Mouse (Mus musculus) forebrain, embryonic 11.5 days (tissue): ENCODE data around the gene Olfr1016. TPM values are rescaled to one million over a fixed set of nuclear protein-coding genes. Genes with fewer than 3 reads are reported as not detected.

ENCODE experiments used
- ATAC-seq: fragments of 200-750 bp; cut with Nextera tagmentation; replicated peaks from 2 replicates; pipeline ENCODE4 v1.8.0; 2017; ENCODE audit warnings: moderate TSS enrichment; ENCODE audit not compliant: low FRiP score
- DNase-seq: peaks from one replicate; pipeline ENCODE4 v3.0.0-alpha.2; 2017; ENCODE audit warnings: low spot score
- H3K27ac ChIP-seq: fragments of 300-500 bp; sonication (generic); 2 replicates; pipeline ENCODE4 v1.5.1; 2014; ENCODE audit warnings: low read depth, low read length
- H3K27me3 ChIP-seq: fragments of 300-500 bp; sonication (generic); 2 replicates; pipeline ENCODE4 v1.6.1; 2014; ENCODE audit warnings: mild to moderate bottlenecking, low read length, mixed read lengths; ENCODE audit not compliant: control insufficient read depth, insufficient read depth
- H3K36me3 ChIP-seq: fragments of 300-500 bp; sonication (generic); 2 replicates; pipeline ENCODE4 v1.6.1; 2014; ENCODE audit warnings: mild to moderate bottlenecking, low read length, moderate library complexity, mixed read lengths; ENCODE audit not compliant: control insufficient read depth, insufficient read depth
- H3K4me1 ChIP-seq: fragments of 300-500 bp; sonication (generic); replicated peaks from 2 replicates; pipeline ENCODE4 v1.6.1; 2014; ENCODE audit warnings: low read length, mixed read lengths; ENCODE audit not compliant: control insufficient read depth, insufficient read depth
- H3K4me2 ChIP-seq: fragments of 300-500 bp; sonication (generic); 2 replicates; pipeline ENCODE4 v1.6.1; 2014; ENCODE audit warnings: low read depth, mild to moderate bottlenecking, low read length, moderate library complexity, mixed read lengths; ENCODE audit not compliant: severe bottlenecking
- H3K4me3 ChIP-seq: fragments of 300-500 bp; sonication (generic); 2 replicates; pipeline ENCODE4 v1.5.1; 2014; ENCODE audit warnings: low read depth, low read length
- H3K9ac ChIP-seq: fragments of 300-500 bp; sonication (generic); 2 replicates; pipeline ENCODE4 v1.6.1; 2014; ENCODE audit warnings: low read length
- H3K9me3 ChIP-seq: fragments of 300-500 bp; sonication (generic); 2 replicates; pipeline ENCODE4 v1.6.1; 2016; ENCODE audit warnings: low read length, mixed read lengths; ENCODE audit not compliant: control insufficient read depth
- WGBS: fragments of 180-500 bp; shearing (Covaris S2); extraction: QIAGEN DNeasy Blood & Tissue Kit; methylation state at CpG from one replicate; pipeline ENCODE4 v1.1.7; 2014; 5-methylcytosine and 5-hydroxymethylcytosine counted together
- polyA plus RNA-seq: library from polyadenylated mRNA; unstranded; fragments of >200 nt; fragmentation: Nextera tagmentation; extraction: Ambion mirVana; gene quantifications from 2 replicates; pipeline ENCODE4 v1.2.1, GENCODE M21; 2014

Olfr1016 gene
- polyA plus RNA-seq = not detected in 2 replicates

DNA sequence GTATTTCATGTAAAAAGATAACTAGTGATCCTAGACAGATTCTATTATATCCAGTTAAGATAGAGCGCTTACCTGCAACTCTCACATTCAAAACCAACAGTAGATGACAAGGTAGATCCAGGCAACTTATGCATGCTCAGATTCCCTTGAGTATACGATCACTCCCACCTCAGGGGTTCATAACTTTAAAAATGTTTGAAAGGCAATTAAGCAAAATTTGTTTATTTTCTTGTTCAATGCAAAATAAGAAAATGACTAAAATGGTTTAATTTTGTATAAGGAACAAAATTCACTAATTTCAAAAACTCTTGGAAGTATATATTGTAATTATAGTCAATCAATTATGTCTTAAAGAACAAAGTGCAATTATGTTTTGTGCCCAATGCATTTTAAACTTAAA, at the start of gene Olfr1016:
Gene Olfr1016 (minus strand): TSS at position 101 of the 400 bp plus-strand sequence.
- Histone ChIP-seq H3K9ac (no peak within 1 kb of the TSS), H3K27me3 (no peaks in the 10 kb centered on the region), H3K4me2 (no peak within 1 kb of the TSS), H3K36me3 (no peaks in the 10 kb centered on the region), H3K4me1 (no peaks in the 10 kb centered on the region), H3K27ac (no peak within 1 kb of the TSS), H3K4me3 (no peak within 1 kb of the TSS), H3K9me3 (no peaks in the 10 kb centered on the region)
- DNase-seq = no peak
- 94% methylated on average over 2 of the region's 2 CpGs for WGBS
- ATAC-seq = no peak

DNA sequence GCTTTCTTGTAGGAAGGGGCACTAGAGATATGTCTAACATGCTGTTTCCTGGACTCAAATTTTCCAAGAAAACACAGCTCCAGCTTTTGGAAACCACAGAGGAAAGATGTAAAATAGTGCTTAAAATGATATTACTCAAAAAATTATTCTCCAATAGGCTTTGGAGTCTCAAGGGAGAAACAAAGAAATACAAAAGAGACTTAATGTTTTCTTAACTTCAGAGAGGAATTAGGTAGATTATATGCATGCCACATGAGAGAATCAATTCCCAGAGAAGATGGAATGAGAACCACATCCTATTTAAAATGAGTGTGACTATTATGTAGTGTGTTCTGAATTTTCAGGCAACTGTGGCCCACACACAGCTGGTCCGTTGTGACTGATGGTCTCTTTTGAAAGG, 44.4 kb upstream of the Olfr1016 start, which contains the start of gene Olfr1020:
Gene Olfr1020 (plus strand): TSS at position 301 of the 400 bp plus-strand sequence.
- 80% methylated on average over 1 of the region's 1 CpGs for WGBS
- no peak for ATAC-seq

DNA sequence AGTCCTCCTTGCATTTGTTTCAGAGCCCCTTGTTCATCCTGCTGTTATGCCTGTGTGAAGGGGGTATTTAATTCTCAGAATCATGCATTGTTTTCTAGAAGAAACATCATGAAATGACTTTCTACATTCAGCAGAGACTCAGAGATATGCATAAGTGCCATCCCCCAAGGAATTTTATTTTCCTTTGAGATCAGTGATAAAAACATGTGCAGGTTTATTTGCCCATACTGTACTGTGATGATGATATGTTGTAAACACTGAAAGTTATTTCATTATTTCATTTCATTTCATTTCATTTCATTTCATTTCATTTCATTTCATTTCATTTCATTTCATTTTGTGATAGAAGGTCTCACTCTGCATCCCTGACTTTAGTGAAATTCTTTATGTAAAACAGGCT, 43.0 kb upstream of the Olfr1016 start, which contains the start of gene Olfr1019:
Gene Olfr1019 (minus strand): TSS at position 101 of the 400 bp plus-strand sequence.
- no peak within 1 kb of the TSS for H3K9ac ChIP-seq
- H3K27me3 ChIP-seq = no peaks in the 10 kb centered on the region
- H3K4me1 ChIP-seq = no peaks in the 10 kb centered on the region
- DNase-seq (no peak), ATAC-seq (no peak)
- H3K9me3 ChIP-seq = no peaks in the 10 kb centered on the region
- H3K36me3 ChIP-seq = no peaks in the 10 kb centered on the region
- H3K4me3 ChIP-seq = no peak within 1 kb of the TSS
- H3K4me2 ChIP-seq = no peak within 1 kb of the TSS
- H3K27ac ChIP-seq = no peak within 1 kb of the TSS

More for the DNA sequence above, 44.4 kb upstream of the Olfr1016 start, which contains the start of gene Olfr1020:
- no peaks in the 10 kb centered on the region for H3K9me3 ChIP-seq
- H3K27me3 ChIP-seq = no peaks in the 10 kb centered on the region
- no peaks in the 10 kb centered on the region for H3K36me3 ChIP-seq
- H3K4me1 ChIP-seq = no peaks in the 10 kb centered on the region
- no peak within 1 kb of the TSS for H3K9ac ChIP-seq
- no peak for DNase-seq
- H3K4me2 ChIP-seq = no peak within 1 kb of the TSS
- no peak within 1 kb of the TSS for H3K27ac ChIP-seq
- no peak within 1 kb of the TSS for H3K4me3 ChIP-seq

DNA sequence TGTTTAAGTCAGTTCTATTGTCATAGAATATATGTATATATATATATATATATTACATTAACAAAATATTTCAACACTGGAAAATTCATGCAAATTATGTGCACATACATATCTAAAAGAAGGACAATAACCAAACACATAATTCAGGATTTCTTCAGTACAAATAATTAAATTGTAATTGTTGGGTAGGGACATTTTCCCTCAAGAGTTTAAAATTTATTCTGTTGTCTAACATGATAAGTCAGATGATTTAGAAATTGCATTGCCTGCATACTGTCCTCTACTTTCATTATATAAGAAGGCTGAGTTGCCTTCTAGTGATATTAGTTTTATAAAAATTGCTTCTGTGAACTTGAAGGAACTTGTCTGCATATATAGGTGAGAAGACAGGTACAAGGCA, 15.8 kb upstream of the Olfr1016 start, which contains the start of gene Olfr1018:
Gene Olfr1018 (plus strand): TSS at position 301 of the 400 bp plus-strand sequence.
- Histone ChIP-seq H3K9ac (no peak within 1 kb of the TSS), H3K4me3 (no peak within 1 kb of the TSS), H3K27ac (no peak within 1 kb of the TSS), H3K27me3 (no peaks in the 10 kb centered on the region), H3K4me1 (no peaks in the 10 kb centered on the region), H3K4me2 (no peak within 1 kb of the TSS), H3K9me3 (no peaks in the 10 kb centered on the region), H3K36me3 (no peaks in the 10 kb centered on the region)
- ATAC-seq (no peak), DNase-seq (no peak)

DNA sequence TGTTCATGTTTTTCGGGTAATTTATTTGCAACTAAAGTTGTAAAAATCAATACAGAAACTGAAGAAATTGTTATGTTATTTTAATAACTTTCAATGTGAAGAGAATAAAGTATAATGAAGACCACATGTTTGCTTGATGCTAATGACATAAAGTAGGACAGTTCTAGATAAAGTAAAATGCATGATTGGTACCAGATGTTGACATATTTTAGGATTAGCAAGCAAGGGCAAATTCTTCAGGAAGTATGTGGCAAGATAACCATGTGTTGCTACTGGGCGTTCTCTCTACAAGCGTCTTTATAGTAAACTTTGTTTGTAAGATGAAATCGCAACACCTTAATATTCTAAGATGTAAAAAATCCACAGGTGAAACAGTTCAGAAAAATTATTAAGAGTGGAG, 2.2 kb upstream of the Olfr1016 start:
- Histone ChIP-seq H3K4me1 (no peaks in the 10 kb centered on the region), H3K4me2 (no peak overlapping the region), H3K27me3 (no peaks in the 10 kb centered on the region), H3K4me3 (no peak overlapping the region), H3K36me3 (no peaks in the 10 kb centered on the region), H3K9me3 (no peaks in the 10 kb centered on the region), H3K27ac (no peak overlapping the region), H3K9ac (no peak overlapping the region)
- DNase-seq (no peak), ATAC-seq (no peak)
- 82% methylated on average over 4 of the region's 4 CpGs for WGBS

DNA sequence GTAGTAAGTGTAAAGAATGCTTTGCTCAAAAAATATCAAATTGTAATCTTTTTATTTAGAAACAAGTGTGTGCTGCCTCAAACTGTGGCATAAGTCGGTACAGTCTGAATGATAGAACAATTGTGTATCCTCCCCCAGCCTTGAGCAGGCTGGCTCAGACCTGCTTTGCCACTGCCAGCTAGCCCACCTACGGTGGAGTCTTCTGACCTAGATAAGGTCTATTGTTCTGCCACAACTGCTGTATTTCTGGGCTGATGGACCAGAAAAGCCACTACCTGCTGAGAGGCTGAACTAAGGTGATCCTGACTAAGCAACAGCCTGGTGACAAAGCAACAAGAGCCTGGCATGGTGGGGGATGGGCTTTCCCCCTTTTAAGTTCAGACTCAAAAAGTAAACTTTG, 10.0 kb downstream of the Olfr1016 start:
- H3K4me2 ChIP-seq = no peak overlapping the region
- H3K4me3 ChIP-seq = no peak overlapping the region
- no peaks in the 10 kb centered on the region for H3K27me3 ChIP-seq
- ATAC-seq (0 out of 2 replicates have a peak, but pooled peaks have one; percentile 44), DNase-seq (no peak)
- no peak overlapping the region for H3K27ac ChIP-seq
- no peaks in the 10 kb centered on the region for H3K4me1 ChIP-seq
- H3K9ac ChIP-seq = no peak overlapping the region
- no peaks in the 10 kb centered on the region for H3K9me3 ChIP-seq
- 17% methylated on average over 2 of the region's 2 CpGs for WGBS
- H3K36me3 ChIP-seq = no peaks in the 10 kb centered on the region

DNA sequence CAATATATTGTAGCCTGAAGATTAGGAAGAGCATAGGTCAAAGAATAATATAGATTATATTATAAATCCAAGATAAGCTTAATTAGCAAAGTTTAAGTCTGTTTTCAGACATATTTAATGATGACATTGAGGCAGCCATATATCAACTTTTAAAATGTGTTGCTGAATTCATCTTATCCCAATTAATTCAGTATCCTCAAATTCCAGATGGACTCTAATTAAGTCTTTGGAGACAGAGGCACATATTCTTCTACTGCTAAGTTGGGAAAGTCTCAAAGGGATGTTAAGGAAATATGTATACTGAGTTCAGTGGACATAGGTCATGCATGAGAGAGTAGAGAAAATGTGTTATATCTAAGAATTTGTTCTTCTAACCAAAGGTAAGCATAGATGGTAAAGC, 20.6 kb downstream of the Olfr1016 start, which contains the start of gene Olfr1015:
Gene Olfr1015 (plus strand): TSS at position 301 of the 400 bp plus-strand sequence.
- H3K27ac ChIP-seq = no peak within 1 kb of the TSS
- H3K9me3 ChIP-seq = no peaks in the 10 kb centered on the region
- H3K36me3 ChIP-seq = no peaks in the 10 kb centered on the region
- ATAC-seq = no peak
- H3K4me3 ChIP-seq = no peak within 1 kb of the TSS
- no peak for DNase-seq
- H3K27me3 ChIP-seq = no peaks in the 10 kb centered on the region
- no peak within 1 kb of the TSS for H3K9ac ChIP-seq
- no peaks in the 10 kb centered on the region for H3K4me1 ChIP-seq
- H3K4me2 ChIP-seq = no peak within 1 kb of the TSS

DNA sequence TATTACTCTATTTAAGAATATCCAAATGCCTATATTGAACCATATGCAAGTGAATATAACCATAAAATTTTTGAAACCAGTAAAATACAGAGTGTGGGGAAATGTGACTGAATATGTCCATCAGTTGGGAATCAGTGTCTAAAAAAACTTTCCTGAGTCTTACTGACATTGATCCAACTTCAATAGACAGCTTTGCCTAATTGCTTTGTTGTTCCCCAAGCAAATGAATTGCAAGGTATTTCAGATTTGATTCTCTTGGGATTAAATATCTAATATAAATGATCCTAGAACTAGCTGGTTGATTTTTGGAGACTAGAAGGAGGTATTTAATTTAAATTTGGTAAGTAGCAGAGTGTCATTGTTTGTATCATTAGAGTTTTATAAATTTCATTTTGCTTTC, 29.9 kb downstream of the Olfr1016 start, which contains the start of gene Olfr1014:
Gene Olfr1014 (plus strand): TSS at position 301 of the 400 bp plus-strand sequence.
- Histone ChIP-seq H3K27ac (no peak within 1 kb of the TSS), H3K9me3 (no peaks in the 10 kb centered on the region), H3K4me2 (no peak within 1 kb of the TSS), H3K27me3 (no peaks in the 10 kb centered on the region), H3K4me3 (no peak within 1 kb of the TSS), H3K9ac (no peak within 1 kb of the TSS), H3K4me1 (no peaks in the 10 kb centered on the region), H3K36me3 (no peaks in the 10 kb centered on the region)
- DNase-seq (no peak), ATAC-seq (no peak)

DNA sequence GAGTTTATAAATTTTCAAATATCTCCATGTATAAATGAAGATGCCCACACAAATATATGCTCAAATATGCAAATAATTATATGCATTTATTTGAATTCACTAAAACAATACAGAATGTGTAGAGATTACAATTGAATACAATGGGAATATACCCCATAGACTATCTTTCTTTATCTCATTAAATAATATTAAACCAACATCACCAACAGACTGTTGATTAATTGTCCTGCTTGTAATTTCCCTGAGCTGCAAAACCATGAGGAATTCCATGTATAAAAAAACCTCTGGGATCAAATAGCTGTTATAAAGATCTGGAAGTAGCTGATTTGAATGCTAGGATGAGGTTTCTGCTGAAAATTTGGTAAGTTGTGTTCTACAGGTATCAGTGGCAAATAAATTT, 35.5 kb downstream of the Olfr1016 start, which contains the start of gene Olfr1013:
Gene Olfr1013 (plus strand): TSS at position 301 of the 400 bp plus-strand sequence.
- Histone ChIP-seq H3K9ac (no peak within 1 kb of the TSS), H3K4me1 (no peaks in the 10 kb centered on the region), H3K4me3 (no peak within 1 kb of the TSS), H3K27me3 (no peaks in the 10 kb centered on the region), H3K4me2 (no peak within 1 kb of the TSS), H3K36me3 (no peaks in the 10 kb centered on the region), H3K9me3 (no peaks in the 10 kb centered on the region), H3K27ac (no peak within 1 kb of the TSS)
- ATAC-seq (no peak), DNase-seq (no peak)
